Comparison of ENCODE assay signal across 9 mouse cellular contexts in genomic region chr4:117101218-117101617, GRCm38 (mm10). TPM values are rescaled to one million over a fixed set of nuclear protein-coding genes. Genes with fewer than 3 reads are reported as not detected.
DNase-seq lines count a peak whose midpoint lies in the region; ATAC-seq and TF ChIP-seq lines count a peak whose summit lies in the region.
"Had no signal": no experiment of that assay in that cellular context is flagged by ENCODE, and none has a peak within 500 bp of the region (broad histone marks: within the 10 kb centered on the region; RNA-seq: fewer than 3 reads in every experiment).

No protein-coding gene starts in this region.

- H3K27me3 ChIP-seq in midbrain, postnatal 0 days (ENCODE audit: insufficient read depth, low read length), result 0 out of 2 replicates have a peak, but pooled peaks cover 4% of the 10 kb centered on the region
- H3K27me3 ChIP-seq in cerebellum, adult 2 months (ENCODE audit: control insufficient read depth, insufficient read depth, low read length), result no peaks in the 10 kb centered on the region

- peak; percentile 32; the same call in 1 of the 2 replicates for TF ChIP-seq CTCF in lung, adult 2 months (IDR thresholded peaks at IDR 0.05; ENCODE audit: insufficient read depth, low read length)
- TF ChIP-seq CTCF in midbrain, postnatal 0 days (IDR thresholded peaks at IDR 0.05), result peak; percentile 57
- no peak; the same call in 1 of the 2 replicates for TF ChIP-seq CTCF in cerebellum, adult 2 months (IDR thresholded peaks at IDR 0.05; ENCODE audit: borderline replicate concordance, insufficient read depth, low read depth, low read length)

- no peak overlapping the region for H3K4me2 ChIP-seq in midbrain, postnatal 0 days (ENCODE audit: low read depth, low read length, poor library complexity, severe bottlenecking)

- H3K36me3 ChIP-seq in midbrain, postnatal 0 days (ENCODE audit: insufficient read depth, low read length), result peaks cover 8% of the 10 kb centered on the region

- no peak for DNase-seq in lung, adult 2 months
- DNase-seq in lung, adult 18-20 months, result no peak
- peak; percentile 65 for DNase-seq in kidney, adult 9 months
- DNase-seq in midbrain, postnatal 0 days (ENCODE audit: low spot score), result peak; percentile 66
- no peak for DNase-seq in gastrocnemius, adult 18-20 months (ENCODE audit: low spot score)
- DNase-seq in cerebellum, adult 2 months, result no peak
- DNase-seq in layer of hippocampus, adult 11-12 months (ENCODE audit: low spot score), result no peak

- H3K4me3 ChIP-seq in lung, adult 2 months (replicated peaks; ENCODE audit: extremely low read depth, low read depth, low read length), result no peak overlapping the region
- H3K4me3 ChIP-seq in brown adipose tissue, adult 24 weeks (ENCODE audit: insufficient read depth, low read depth, low read length), result no peak overlapping the region
- H3K4me3 ChIP-seq in midbrain, postnatal 0 days (ENCODE audit: low read depth, low read length), result no peak overlapping the region
- no peak overlapping the region for H3K4me3 ChIP-seq in cerebellum, adult 2 months (replicated peaks; ENCODE audit: insufficient read depth, low read depth, low read length)

- TF ChIP-seq POLR2A in lung, adult 2 months (IDR thresholded peaks at IDR 0.05; ENCODE audit: borderline replicate concordance, extremely low read depth, low read depth, low read length), result no peak
- TF ChIP-seq POLR2A in cerebellum, adult 2 months (IDR thresholded peaks at IDR 0.05; ENCODE audit: borderline replicate concordance, insufficient read depth, low read length), result no peak

- no peak for ATAC-seq in midbrain, postnatal 0 days (ENCODE audit: low FRiP score)

- 0 out of 2 replicates have a peak, but pooled peaks cover 2% of the 10 kb centered on the region for H3K4me1 ChIP-seq in lung, adult 2 months (ENCODE audit: control insufficient read depth, insufficient read depth, low read length)
- H3K4me1 ChIP-seq in brown adipose tissue, adult 24 weeks (ENCODE audit: control insufficient read depth, insufficient read depth, insufficient read length, low read length), result peaks cover 16% of the 10 kb centered on the region
- peaks cover 3% of the 10 kb centered on the region; the same call in 1 of the 2 replicates for H3K4me1 ChIP-seq in midbrain, postnatal 0 days (ENCODE audit: insufficient read depth, low read length)
- no peaks in the 10 kb centered on the region for H3K4me1 ChIP-seq in cerebellum, adult 2 months (ENCODE audit: control insufficient read depth, insufficient read depth, low read length)

- H3K27ac ChIP-seq in brown adipose tissue, adult 24 weeks (replicated peaks; ENCODE audit: low read depth, low read length), result 0 out of 2 replicates have a peak overlapping the region, but pooled peaks have one; percentile 29
- no peak overlapping the region for H3K27ac ChIP-seq in midbrain, postnatal 0 days (ENCODE audit: low read depth, low read length)
- no peak overlapping the region for H3K27ac ChIP-seq in cerebellum, adult 2 months (ENCODE audit: insufficient read depth, low read length)

- 47% methylated on average over 7 of the region's 7 CpGs for WGBS in lung, adult 2 months
- WGBS in midbrain, postnatal 0 days, result 49% methylated on average over 7 of the region's 7 CpGs
- WGBS in cerebellum, adult 2 months, result 49% methylated on average over 7 of the region's 7 CpGs

- no peak overlapping the region for H3K9ac ChIP-seq in midbrain, postnatal 0 days (replicated peaks; ENCODE audit: low read length, poor library complexity, severe bottlenecking)

- no peaks in the 10 kb centered on the region for H3K9me3 ChIP-seq in midbrain, postnatal 0 days (ENCODE audit: low read length)
- H3K9me3 ChIP-seq: megakaryocyte, embryonic 14.5 days had no signal

RNA-seq across cellular contexts. Expression of gene Ptch2, which starts 5.3 kb away (rescaled TPM):
- 8.3 and 8.8 TPM in 2 replicates for polyA plus RNA-seq in lung, adult 2 months (2012; rRNA removed)
- 1.2 and 1.5 TPM in 2 replicates for polyA plus RNA-seq in brown adipose tissue, adult 24 weeks (2012; ENCODE audit: insufficient read depth, insufficient read length, missing spikeins)
- 6.8 and 12.2 TPM in 2 replicates for total RNA-seq in midbrain, postnatal 0 days (2014; rRNA removed)
- 3.5 and 3.7 TPM in 2 replicates for polyA plus RNA-seq in midbrain, postnatal 0 days (2015; fragmentation: Nextera tagmentation; extraction: Ambion mirVana)
- under 1 TPM; 0.21 to 0.52 TPM for total RNA-seq in gastrocnemius, adult 18-20 months (2021)
- 3.6 and 3.9 TPM in 2 replicates for polyA plus RNA-seq in cerebellum, adult 2 months (2012; rRNA removed)

RNA-seq across cellular contexts. Expression of gene Btbd19, which starts 24.3 kb away (rescaled TPM):
- 12.1 and 13.7 TPM in 2 replicates for polyA plus RNA-seq in lung, adult 2 months (2012; rRNA removed)
- polyA plus RNA-seq in brown adipose tissue, adult 24 weeks (2012; ENCODE audit: insufficient read depth, insufficient read length, missing spikeins), result 1.8 TPM in 1 of 2 replicates, not detected in the other
- total RNA-seq in midbrain, postnatal 0 days (2014; rRNA removed), result 7.3 and 8.2 TPM in 2 replicates
- 3.8 and 4.2 TPM in 2 replicates for polyA plus RNA-seq in midbrain, postnatal 0 days (2015; fragmentation: Nextera tagmentation; extraction: Ambion mirVana)
- total RNA-seq in gastrocnemius, adult 18-20 months (2021), result 1 to 10 TPM; 1.5 to 2.3 TPM
- polyA plus RNA-seq in cerebellum, adult 2 months (2012; rRNA removed), result 7.0 and 7.1 TPM in 2 replicates

RNA-seq across cellular contexts. Expression of gene Tctex1d4, which starts 25.4 kb away (rescaled TPM):
- 58.9 and 61.4 TPM in 2 replicates for polyA plus RNA-seq in lung, adult 2 months (2012; rRNA removed)
- not detected in 2 replicates for polyA plus RNA-seq in brown adipose tissue, adult 24 weeks (2012; ENCODE audit: insufficient read depth, insufficient read length, missing spikeins)
- total RNA-seq in midbrain, postnatal 0 days (2014; rRNA removed), result 1.3 and 5.8 TPM in 2 replicates
- 1.2 TPM in 2 replicates for polyA plus RNA-seq in midbrain, postnatal 0 days (2015; fragmentation: Nextera tagmentation; extraction: Ambion mirVana)
- not detected for total RNA-seq in gastrocnemius, adult 18-20 months (2021)
- 0.92 and 2.2 TPM in 2 replicates for polyA plus RNA-seq in cerebellum, adult 2 months (2012; rRNA removed)

RNA-seq across cellular contexts. Expression of gene Plk3, which starts 32.5 kb away (rescaled TPM):
- 19.4 and 20.4 TPM in 2 replicates for polyA plus RNA-seq in lung, adult 2 months (2012; rRNA removed)
- 0.71 and 2.5 TPM in 2 replicates for polyA plus RNA-seq in brown adipose tissue, adult 24 weeks (2012; ENCODE audit: insufficient read depth, insufficient read length, missing spikeins)
- total RNA-seq in midbrain, postnatal 0 days (2014; rRNA removed), result 20.8 and 28.2 TPM in 2 replicates
- polyA plus RNA-seq in midbrain, postnatal 0 days (2015; fragmentation: Nextera tagmentation; extraction: Ambion mirVana), result 26.6 and 26.8 TPM in 2 replicates
- 1 to 10 TPM in 1 of 2 experiments, under 1 TPM in 1; 0.25 to 1.7 TPM for total RNA-seq in gastrocnemius, adult 18-20 months (2021)
- polyA plus RNA-seq in cerebellum, adult 2 months (2012; rRNA removed), result 11.2 and 13.6 TPM in 2 replicates

RNA-seq across cellular contexts. Expression of gene Rps8, which starts 54.8 kb away (rescaled TPM):
- 456 and 494 TPM in 2 replicates for polyA plus RNA-seq in lung, adult 2 months (2012; rRNA removed)
- 544 and 683 TPM in 2 replicates for polyA plus RNA-seq in brown adipose tissue, adult 24 weeks (2012; ENCODE audit: insufficient read depth, insufficient read length, missing spikeins)
- 439 and 604 TPM in 2 replicates for total RNA-seq in midbrain, postnatal 0 days (2014; rRNA removed)
- polyA plus RNA-seq in midbrain, postnatal 0 days (2015; fragmentation: Nextera tagmentation; extraction: Ambion mirVana), result 475 and 493 TPM in 2 replicates
- total RNA-seq in gastrocnemius, adult 18-20 months (2021), result 100 to 1,000 TPM; 498 to 543 TPM
- 458 and 507 TPM in 2 replicates for polyA plus RNA-seq in cerebellum, adult 2 months (2012; rRNA removed)

Comparison
In these comparisons a context has a peak if more than half of its experiments do, and no peak if none do; other contexts are left out.
1. DNase-seq: peak in kidney, adult 9 months (single experiment) and midbrain, postnatal 0 days (single experiment); none in lung, adult 2 months (single experiment), lung, adult 18-20 months (0 of 2), gastrocnemius, adult 18-20 months (single experiment), cerebellum, adult 2 months (0 of 2) and layer of hippocampus, adult 11-12 months (single experiment).
2. RNA of gene Tctex1d4, which starts 25.4 kb away (polyA plus RNA-seq): 58.9 to 61.4 TPM in lung, adult 2 months; 1.2 TPM in midbrain, postnatal 0 days, 0.92 to 2.2 TPM in cerebellum, adult 2 months and not detected in brown adipose tissue, adult 24 weeks; every median in the first group is over 10 times any median in the second.